Mouse (Mus musculus): ENCODE results near the gene Zc3hc1. TPM values are rescaled to one million over a fixed set of nuclear protein-coding genes. Genes with fewer than 3 reads are reported as not detected.

Zc3hc1 gene
- polyA plus RNA-seq, 1 experiment = 15.2 TPM

GRCm38 (mm10) chr6:30340231-30340873 lies 50.5 kb downstream of the Zc3hc1 start:
- no peaks in the 10 kb centered on the region for H3K36me3 ChIP-seq (ENCODE audit: control insufficient read depth, insufficient read depth, low read length)
- no peak for TF ChIP-seq CTCF (IDR thresholded peaks at IDR 0.05; ENCODE audit: control insufficient read depth, insufficient read depth, insufficient replicate concordance, low read depth, low read length)
- H3K4me1 ChIP-seq (ENCODE audit: control insufficient read depth, insufficient read depth, low read length) = no peaks in the 10 kb centered on the region; the same call in 1 of the 2 replicates
- no peak overlapping the region for H3K27ac ChIP-seq (ENCODE audit: control insufficient read depth, insufficient read depth, low read depth, low read length)
- no peak overlapping the region for H3K4me3 ChIP-seq (ENCODE audit: control insufficient read depth, low read depth, low read length)
- H3K27me3 ChIP-seq (ENCODE audit: control insufficient read depth, insufficient read depth, low read length) = no peaks in the 10 kb centered on the region

- Histone ChIP-seq H3K4me1 (ENCODE audit: control insufficient read depth, insufficient read depth, low read length) (no peaks in the 10 kb centered on the region; the same call in 1 of the 2 replicates), H3K4me3 (ENCODE audit: control insufficient read depth, low read depth, low read length) (no peak overlapping the region), H3K27me3 (ENCODE audit: control insufficient read depth, insufficient read depth, low read length) (no peaks in the 10 kb centered on the region), H3K27ac (ENCODE audit: control insufficient read depth, insufficient read depth, low read depth, low read length) (no peak overlapping the region), H3K36me3 (ENCODE audit: control insufficient read depth, insufficient read depth, low read length) (no peaks in the 10 kb centered on the region)
- TF ChIP-seq CTCF (IDR thresholded peaks at IDR 0.05; ENCODE audit: control insufficient read depth, insufficient read depth, insufficient replicate concordance, low read depth, low read length) = no peak
- no peak for TF ChIP-seq POLR2A (IDR thresholded peaks at IDR 0.05; ENCODE audit: control insufficient read depth, low read depth, low read length)
Measured at GRCm38 (mm10) chr6:30336912-30337311, 53.9 kb downstream of the Zc3hc1 start.

- Histone ChIP-seq H3K27me3 (ENCODE audit: control insufficient read depth, insufficient read depth, low read length) (no peaks in the 10 kb centered on the region), H3K4me1 (ENCODE audit: control insufficient read depth, insufficient read depth, low read length) (no peaks in the 10 kb centered on the region), H3K36me3 (ENCODE audit: control insufficient read depth, insufficient read depth, low read length) (no peaks in the 10 kb centered on the region), H3K4me3 (ENCODE audit: control insufficient read depth, low read depth, low read length) (no peak overlapping the region), H3K27ac (ENCODE audit: control insufficient read depth, insufficient read depth, low read depth, low read length) (no peak overlapping the region)
- TF ChIP-seq POLR2A (IDR thresholded peaks at IDR 0.05; ENCODE audit: control insufficient read depth, low read depth, low read length) (no peak), CTCF (IDR thresholded peaks at IDR 0.05; ENCODE audit: control insufficient read depth, insufficient read depth, insufficient replicate concordance, low read depth, low read length) (no peak)
Measured at GRCm38 (mm10) chr6:30332262-30332661, 58.6 kb downstream of the Zc3hc1 start.

- Histone ChIP-seq H3K27ac (ENCODE audit: control insufficient read depth, insufficient read depth, low read depth, low read length) (no peak overlapping the region), H3K27me3 (ENCODE audit: control insufficient read depth, insufficient read depth, low read length) (no peaks in the 10 kb centered on the region), H3K4me1 (ENCODE audit: control insufficient read depth, insufficient read depth, low read length) (no peaks in the 10 kb centered on the region), H3K4me3 (ENCODE audit: control insufficient read depth, low read depth, low read length) (no peak overlapping the region), H3K36me3 (ENCODE audit: control insufficient read depth, insufficient read depth, low read length) (no peaks in the 10 kb centered on the region)
- no peak for TF ChIP-seq CTCF (IDR thresholded peaks at IDR 0.05; ENCODE audit: control insufficient read depth, insufficient read depth, insufficient replicate concordance, low read depth, low read length)
- TF ChIP-seq POLR2A (IDR thresholded peaks at IDR 0.05; ENCODE audit: control insufficient read depth, low read depth, low read length) = no peak
Measured at GRCm38 (mm10) chr6:30330706-30331105, 60.1 kb downstream of the Zc3hc1 start.

- Histone ChIP-seq H3K4me3 (ENCODE audit: control insufficient read depth, low read depth, low read length) (no peak overlapping the region), H3K27ac (ENCODE audit: control insufficient read depth, insufficient read depth, low read depth, low read length) (no peak overlapping the region), H3K36me3 (ENCODE audit: control insufficient read depth, insufficient read depth, low read length) (no peaks in the 10 kb centered on the region), H3K27me3 (ENCODE audit: control insufficient read depth, insufficient read depth, low read length) (no peaks in the 10 kb centered on the region), H3K4me1 (ENCODE audit: control insufficient read depth, insufficient read depth, low read length) (no peaks in the 10 kb centered on the region)
- TF ChIP-seq POLR2A (IDR thresholded peaks at IDR 0.05; ENCODE audit: control insufficient read depth, low read depth, low read length) (no peak), CTCF (IDR thresholded peaks at IDR 0.05; ENCODE audit: control insufficient read depth, insufficient read depth, insufficient replicate concordance, low read depth, low read length) (no peak)
Measured at GRCm38 (mm10) chr6:30325932-30326501, 64.8 kb downstream of the Zc3hc1 start.

- Histone ChIP-seq H3K4me1 (ENCODE audit: control insufficient read depth, insufficient read depth, low read length) (no peaks in the 10 kb centered on the region), H3K27me3 (ENCODE audit: control insufficient read depth, insufficient read depth, low read length) (no peaks in the 10 kb centered on the region), H3K27ac (ENCODE audit: control insufficient read depth, insufficient read depth, low read depth, low read length) (no peak overlapping the region), H3K4me3 (ENCODE audit: control insufficient read depth, low read depth, low read length) (no peak overlapping the region), H3K36me3 (ENCODE audit: control insufficient read depth, insufficient read depth, low read length) (no peaks in the 10 kb centered on the region)
- no peak for TF ChIP-seq POLR2A (IDR thresholded peaks at IDR 0.05; ENCODE audit: control insufficient read depth, low read depth, low read length)
- TF ChIP-seq CTCF (IDR thresholded peaks at IDR 0.05; ENCODE audit: control insufficient read depth, insufficient read depth, insufficient replicate concordance, low read depth, low read length) = no peak
Measured at GRCm38 (mm10) chr6:30321002-30321401, 69.8 kb downstream of the Zc3hc1 start.

- H3K36me3 ChIP-seq (ENCODE audit: control insufficient read depth, insufficient read depth, low read length) = no peaks in the 10 kb centered on the region
- H3K27ac ChIP-seq (ENCODE audit: control insufficient read depth, insufficient read depth, low read depth, low read length) = no peak overlapping the region
- no peak for TF ChIP-seq CTCF (IDR thresholded peaks at IDR 0.05; ENCODE audit: control insufficient read depth, insufficient read depth, insufficient replicate concordance, low read depth, low read length)
- no peak for TF ChIP-seq POLR2A (IDR thresholded peaks at IDR 0.05; ENCODE audit: control insufficient read depth, low read depth, low read length)
- no peaks in the 10 kb centered on the region for H3K27me3 ChIP-seq (ENCODE audit: control insufficient read depth, insufficient read depth, low read length)
- H3K4me3 ChIP-seq (ENCODE audit: control insufficient read depth, low read depth, low read length) = no peak overlapping the region
- H3K4me1 ChIP-seq (ENCODE audit: control insufficient read depth, insufficient read depth, low read length) = no peaks in the 10 kb centered on the region
Measured at GRCm38 (mm10) chr6:30319216-30319615, 71.6 kb downstream of the Zc3hc1 start.

Other genes starting within 250 kb of the Zc3hc1 start
- gene Ube2h, start 86.5 kb downstream of the Zc3hc1 start, polyA plus RNA-seq (2012; rRNA removed) = 35.4 and 43.8 TPM in 2 replicates
- 115 TPM in 2 replicates for gene Klhdc10, start 10.8 kb upstream of the Zc3hc1 start, polyA plus RNA-seq (2012; rRNA removed)
- 77.8 and 92.3 TPM in 2 replicates for gene Tmem209, start 118.8 kb upstream of the Zc3hc1 start, polyA plus RNA-seq (2012; rRNA removed)
- gene Ssmem1, start 118.8 kb upstream of the Zc3hc1 start, polyA plus RNA-seq (2012; rRNA removed) = 109 and 119 TPM in 2 replicates
- gene Cpa2, start 150.6 kb upstream of the Zc3hc1 start, polyA plus RNA-seq (2012; rRNA removed) = 1.1 and 1.4 TPM in 2 replicates
- gene Cpa4, start 177.3 kb upstream of the Zc3hc1 start, polyA plus RNA-seq (2012; rRNA removed) = 0.05 TPM in 1 of 2 replicates, not detected in the other
- 76.6 and 89.5 TPM in 2 replicates for gene Cpa5, start 220.0 kb upstream of the Zc3hc1 start, polyA plus RNA-seq (2012; rRNA removed)
- gene Cpa1, start 248.2 kb upstream of the Zc3hc1 start, polyA plus RNA-seq (2012; rRNA removed) = 0.28 and 0.62 TPM in 2 replicates

Data from testis, adult 2 months (tissue).